Mouse (Mus musculus) embryo, embryonic 11 days (tissue): ENCODE data around the gene Gm45234.
"Not testable (repeated sequence)": the region's sequence is repeated elsewhere in the genome, so short reads cannot be mapped to it uniquely, and the experiment has no call there.

ENCODE experiments used
- DNase-seq: peaks from one replicate; pipeline ENCODE4 v3.0.0-alpha.2; 2015

The Gm45234 gene

GRCm38 (mm10) chr6:124755831-124756595 is at the start of gene Gm45234, which contains the start of gene Atn1:
Gene Gm45234, minus strand, starts transcription at chr6:124756021.
Gene Atn1, minus strand, starts transcription at chr6:124756524.
- peak; percentile 86 for DNase-seq

GRCm38 (mm10) chr6:124804341-124804740 is 48.5 kb upstream of the Gm45234 start:
- DNase-seq: no peak

DNA sequence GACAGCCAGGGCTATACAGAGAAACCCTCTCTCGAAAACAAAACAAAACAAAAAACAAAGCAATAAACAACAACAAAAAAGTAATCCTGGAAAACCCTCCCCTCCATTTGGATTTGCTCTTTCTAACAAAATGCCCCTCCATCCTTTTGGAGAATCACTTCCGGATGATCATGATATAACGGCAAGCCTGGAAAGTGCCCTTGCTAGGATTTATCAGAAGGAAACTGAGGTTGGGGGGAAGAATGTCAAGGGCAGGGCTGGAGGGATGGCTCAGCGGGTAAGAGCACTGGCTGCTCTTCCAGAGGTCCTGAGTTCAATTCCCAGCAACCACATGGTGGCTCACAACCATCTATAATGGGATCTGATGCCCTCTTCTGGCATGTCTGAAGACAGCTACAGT is 47.9 kb upstream of the Gm45234 start:
- DNase-seq: not testable (repeated sequence)

DNA sequence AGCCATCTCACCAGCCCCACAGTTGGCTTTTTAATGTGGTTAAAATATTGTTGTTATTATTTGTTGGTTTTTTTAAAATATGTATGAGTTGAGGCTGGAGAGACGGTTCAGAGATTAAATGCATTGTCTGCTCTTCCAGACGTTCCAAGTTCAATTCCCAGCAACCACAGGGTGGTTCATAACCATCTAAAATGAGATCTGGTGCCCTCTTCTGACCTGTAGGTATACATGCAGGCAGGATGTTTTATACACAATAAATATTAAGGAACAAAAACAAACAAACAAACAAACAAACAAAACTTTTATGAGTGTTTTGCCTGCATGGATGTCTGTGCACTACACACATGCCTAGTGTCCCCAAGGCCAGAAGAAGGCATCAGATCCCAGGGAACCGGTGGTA is 47.2 kb upstream of the Gm45234 start:
- DNase-seq: no peak

DNA sequence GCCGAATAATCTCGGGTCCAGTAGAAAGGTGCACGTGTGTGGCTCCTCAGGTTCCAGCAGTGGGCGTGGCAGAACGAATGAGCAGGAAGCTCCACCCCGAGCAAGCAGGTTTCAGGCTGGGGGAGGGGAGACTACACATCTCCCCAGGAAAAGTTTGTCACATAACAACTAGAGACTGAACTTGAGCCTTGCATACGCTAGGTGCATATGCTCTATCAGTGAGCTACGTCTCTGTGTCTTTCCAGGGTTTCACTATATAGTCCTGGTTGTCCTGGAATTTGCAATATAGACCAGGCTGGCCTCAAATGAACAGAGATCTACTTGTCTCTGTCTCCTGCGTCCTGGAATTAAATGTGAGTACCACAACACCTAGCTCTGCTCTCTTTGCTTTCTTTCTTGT is 46.6 kb upstream of the Gm45234 start:
- peak; percentile 30 for DNase-seq

GRCm38 (mm10) chr6:124796200-124796599 is 40.4 kb upstream of the Gm45234 start:
- DNase-seq: no peak

DNA sequence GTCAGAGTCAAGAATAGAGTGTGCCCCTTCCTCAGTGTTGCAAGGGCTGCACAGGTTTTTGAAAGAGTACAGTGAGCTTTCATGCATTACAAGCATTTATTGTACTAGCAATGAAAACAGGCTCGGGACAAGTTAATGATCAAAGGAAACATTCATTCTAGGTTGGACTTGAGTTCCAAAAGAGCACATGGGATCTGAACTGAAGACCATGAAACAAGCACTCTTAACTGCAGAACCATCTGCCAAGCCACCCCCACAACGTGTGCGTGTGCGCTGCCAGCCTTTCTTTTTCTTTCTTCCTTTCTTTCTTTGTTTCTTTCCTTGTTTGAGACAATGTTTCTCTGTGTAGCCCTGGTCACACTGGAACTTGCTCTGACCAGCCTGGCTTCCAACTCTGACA is 40.0 kb upstream of the Gm45234 start:
- DNase-seq: no peak

DNA sequence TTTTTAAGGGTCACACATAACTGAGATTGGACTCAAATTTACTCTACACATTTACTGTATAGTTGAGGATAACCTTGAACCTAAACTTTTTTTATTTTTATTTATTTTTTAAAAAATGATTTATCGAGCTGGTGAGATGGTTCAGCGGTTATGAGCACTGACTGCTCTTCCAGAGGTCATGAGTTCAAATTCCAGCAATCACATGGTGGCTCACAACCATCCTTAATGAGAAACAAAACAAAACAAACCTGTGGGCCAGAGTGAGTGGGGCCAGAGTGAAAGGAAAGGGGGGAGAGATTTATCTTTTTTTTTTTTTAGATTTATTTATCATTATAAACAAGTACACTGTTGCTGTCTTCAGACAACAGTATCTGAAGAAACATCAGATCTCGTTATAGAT is 36.1 kb upstream of the Gm45234 start:
- DNase-seq: no peak

DNA sequence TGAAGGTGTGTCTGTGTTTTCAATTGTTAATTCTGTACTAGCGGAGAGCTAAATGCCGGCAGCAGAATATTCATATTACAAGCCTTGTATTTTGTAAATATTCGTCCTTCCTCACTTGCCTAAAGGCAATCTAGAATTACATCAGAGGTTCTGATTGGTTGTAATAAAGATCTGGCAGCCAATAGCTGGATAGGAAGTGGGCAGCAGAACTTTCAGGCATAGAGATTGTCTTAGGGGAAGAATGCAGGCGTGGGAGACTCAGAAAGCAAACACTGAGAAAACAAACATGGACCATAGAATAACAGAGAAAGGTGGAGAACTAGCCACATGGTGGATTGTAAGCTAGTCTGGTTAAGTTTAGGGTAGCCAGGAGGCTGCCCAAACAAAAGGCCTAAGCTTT is 34.3 kb upstream of the Gm45234 start:
- no peak for DNase-seq

DNA sequence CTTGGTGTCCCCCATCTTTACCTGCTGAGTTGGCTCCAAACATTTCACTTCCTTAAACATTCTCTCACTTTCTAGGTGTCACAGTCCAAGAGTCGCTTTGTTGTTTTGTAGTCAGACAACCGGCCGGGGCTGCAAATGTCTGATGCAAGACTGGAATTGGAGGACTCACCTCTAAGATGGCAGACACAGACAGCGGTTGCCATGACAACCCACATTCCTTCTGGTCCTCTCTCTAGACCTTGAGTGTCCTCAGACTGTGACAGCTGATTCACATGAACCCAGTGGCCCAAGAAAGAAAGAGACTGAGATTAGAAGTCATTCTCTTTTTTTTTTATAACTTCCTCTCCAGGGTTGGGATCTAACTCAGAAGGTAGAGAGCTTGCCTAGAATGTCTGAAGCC is 33.7 kb upstream of the Gm45234 start:
- DNase-seq: no peak

GRCm38 (mm10) chr6:124787722-124788121 is 31.9 kb upstream of the Gm45234 start:
- no peak for DNase-seq

GRCm38 (mm10) chr6:124786756-124787420 is 31.1 kb upstream of the Gm45234 start:
- DNase-seq: no peak

- DNase-seq: peak; percentile 77
These were observed 26.6 kb upstream of the Gm45234 start for GRCm38 (mm10) chr6:124782436-124782835.

DNA sequence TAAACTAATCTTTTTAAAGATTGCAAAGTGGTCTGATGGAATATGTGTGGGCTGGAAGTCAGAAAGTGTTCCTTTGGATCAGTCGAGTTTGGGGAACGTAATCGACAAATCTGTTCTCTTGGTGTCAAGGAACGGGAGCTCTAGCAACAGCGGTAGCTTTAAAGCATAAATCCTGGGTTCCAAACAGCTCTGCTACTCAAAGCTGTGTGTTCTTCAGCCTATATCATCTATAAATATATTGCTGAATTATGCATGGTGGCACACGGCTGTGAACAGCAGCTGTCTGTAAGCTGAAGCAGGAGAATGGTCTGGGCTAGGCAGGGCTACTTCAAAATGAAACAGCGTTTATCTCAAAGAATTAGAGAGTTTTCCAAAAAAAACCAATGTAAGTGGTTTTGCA is 25.1 kb upstream of the Gm45234 start:
- no peak for DNase-seq

GRCm38 (mm10) chr6:124779984-124780416 is 24.2 kb upstream of the Gm45234 start:
- DNase-seq: no peak

GRCm38 (mm10) chr6:124779222-124779983 is 23.6 kb upstream of the Gm45234 start, which contains the start of gene Lrrc23:
Gene Lrrc23, minus strand, starts transcription at chr6:124779727.
- DNase-seq: peak; percentile 83

GRCm38 (mm10) chr6:124770511-124770910 is 14.7 kb upstream of the Gm45234 start:
- DNase-seq: no peak

GRCm38 (mm10) chr6:124770013-124770412 is 14.2 kb upstream of the Gm45234 start:
- DNase-seq: no peak

DNA sequence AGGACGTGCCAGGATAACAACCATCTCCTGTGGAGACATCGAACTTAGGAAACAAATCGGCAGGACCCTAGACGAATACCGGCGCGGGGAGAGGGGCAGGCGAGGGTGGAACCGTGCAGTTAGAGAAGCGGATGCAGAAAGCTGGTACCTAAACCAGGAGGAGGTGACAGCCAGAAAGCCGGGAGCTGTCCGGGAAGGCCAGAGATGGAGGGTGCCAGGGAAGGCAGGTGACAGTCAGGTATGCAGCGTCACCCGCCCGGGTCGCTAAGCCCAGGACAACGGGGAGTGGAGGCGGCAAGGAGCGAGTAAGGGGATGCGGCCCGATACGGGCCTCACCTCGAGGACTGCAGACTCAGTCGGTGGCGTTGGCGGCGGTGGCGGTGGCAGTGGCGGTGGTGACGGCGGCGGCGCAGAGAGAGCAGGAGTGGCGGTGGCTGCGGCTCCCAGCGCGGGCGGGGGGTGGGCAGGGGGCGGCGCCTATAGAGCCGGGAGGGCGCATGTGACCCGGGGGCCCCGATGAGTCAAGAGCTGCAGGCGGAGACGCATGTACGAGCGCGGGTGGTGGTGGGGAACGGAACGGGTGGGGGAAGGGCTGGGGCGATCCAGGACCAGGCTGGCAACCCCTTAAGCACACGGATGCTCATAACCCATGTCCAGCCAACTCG is 13.4 kb upstream of the Gm45234 start, which contains the start of gene Eno2:
TSS of gene Eno2 (minus strand) at position 573 of the 665 bp plus-strand sequence.
- peak; percentile 74 for DNase-seq

DNA sequence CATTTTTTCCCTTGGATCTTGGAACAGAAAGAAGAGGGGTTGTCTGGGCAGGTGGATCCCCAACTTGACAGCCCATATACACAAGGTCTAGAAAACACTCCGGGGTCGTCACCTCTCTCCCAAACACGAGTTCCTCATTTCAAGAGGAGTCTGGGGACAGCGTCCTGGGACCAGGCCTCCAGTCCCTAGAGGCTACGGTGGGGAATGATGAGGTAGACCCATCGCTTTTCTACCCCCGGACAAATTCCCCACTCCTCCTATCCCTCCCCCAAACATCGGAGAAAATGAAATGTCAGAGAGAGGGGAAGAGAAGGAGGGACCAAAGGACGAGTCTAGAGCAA is 12.9 kb upstream of the Gm45234 start:
- DNase-seq: no peak

GRCm38 (mm10) chr6:124767920-124768703 is 12.3 kb upstream of the Gm45234 start:
- DNase-seq: peak; percentile 45

GRCm38 (mm10) chr6:124767536-124767919 is 11.7 kb upstream of the Gm45234 start:
- DNase-seq: no peak
